Mouse (Mus musculus): ENCODE measurements around the gene Dach1. TPM values are rescaled to one million over a fixed set of nuclear protein-coding genes. Genes with fewer than 3 reads are reported as not detected.

Gene Dach1
- polyA plus RNA-seq, 1 experiment from 2014 or later = 24.8 TPM

GRCm38 (mm10) chr14:98071877-98072276 lies 97.7 kb downstream of the Dach1 start:
- H3K36me3 ChIP-seq (ENCODE audit: control insufficient read depth, insufficient read depth, low read length) = no peaks in the 10 kb centered on the region
- no peaks in the 10 kb centered on the region for H3K9me3 ChIP-seq (ENCODE audit: control insufficient read depth, low read length)
- peaks cover 16% of the 10 kb centered on the region for H3K4me1 ChIP-seq (ENCODE audit: control insufficient read depth, insufficient read depth, low read length)
- H3K27me3 ChIP-seq (ENCODE audit: control insufficient read depth, insufficient read depth, low read length) = no peaks in the 10 kb centered on the region
- H3K27ac ChIP-seq (ENCODE audit: low read depth, low read length) = 0 out of 2 replicates have a peak overlapping the region, but pooled peaks have one; percentile 4
- H3K9ac ChIP-seq (replicated peaks; ENCODE audit: low read depth, low read length) = no peak overlapping the region
- ATAC-seq (ENCODE audit: low read depth) = peak; percentile 62; the same call in 1 of the 2 replicates
- no peak overlapping the region for H3K4me3 ChIP-seq (ENCODE audit: low read depth, low read length)
- H3K4me2 ChIP-seq (ENCODE audit: low read depth, low read length) = no peak overlapping the region
- WGBS = 5% methylated on average over 4 of the region's 4 CpGs

- Histone ChIP-seq H3K27me3 (ENCODE audit: control insufficient read depth, insufficient read depth, low read length) (no peaks in the 10 kb centered on the region), H3K27ac (ENCODE audit: low read depth, low read length) (no peak overlapping the region), H3K9me3 (ENCODE audit: control insufficient read depth, low read length) (no peaks in the 10 kb centered on the region), H3K9ac (replicated peaks; ENCODE audit: low read depth, low read length) (no peak overlapping the region), H3K4me1 (ENCODE audit: control insufficient read depth, insufficient read depth, low read length) (peaks cover 9% of the 10 kb centered on the region), H3K4me3 (ENCODE audit: low read depth, low read length) (no peak overlapping the region), H3K36me3 (ENCODE audit: control insufficient read depth, insufficient read depth, low read length) (no peaks in the 10 kb centered on the region), H3K4me2 (ENCODE audit: low read depth, low read length) (no peak overlapping the region)
- ATAC-seq (ENCODE audit: low read depth) = no peak
- WGBS = 85% methylated on average over 4 of the region's 4 CpGs
Observed at GRCm38 (mm10) chr14:98067273-98067905, 102.2 kb downstream of the Dach1 start.

GRCm38 (mm10) chr14:98064190-98064589 lies 105.4 kb downstream of the Dach1 start:
- WGBS = 24% methylated on average over 2 of the region's 2 CpGs
- no peaks in the 10 kb centered on the region for H3K36me3 ChIP-seq (ENCODE audit: control insufficient read depth, insufficient read depth, low read length)
- no peak overlapping the region for H3K4me2 ChIP-seq (ENCODE audit: low read depth, low read length)
- H3K9ac ChIP-seq (replicated peaks; ENCODE audit: low read depth, low read length) = no peak overlapping the region
- no peak for ATAC-seq (ENCODE audit: low read depth)
- H3K27ac ChIP-seq (ENCODE audit: low read depth, low read length) = no peak overlapping the region
- H3K27me3 ChIP-seq (ENCODE audit: control insufficient read depth, insufficient read depth, low read length) = no peaks in the 10 kb centered on the region
- no peaks in the 10 kb centered on the region for H3K4me1 ChIP-seq (ENCODE audit: control insufficient read depth, insufficient read depth, low read length)
- H3K9me3 ChIP-seq (ENCODE audit: control insufficient read depth, low read length) = no peaks in the 10 kb centered on the region
- no peak overlapping the region for H3K4me3 ChIP-seq (ENCODE audit: low read depth, low read length)

- Histone ChIP-seq H3K4me3 (ENCODE audit: low read depth, low read length) (no peak overlapping the region), H3K27ac (ENCODE audit: low read depth, low read length) (no peak overlapping the region), H3K4me1 (ENCODE audit: control insufficient read depth, insufficient read depth, low read length) (no peaks in the 10 kb centered on the region), H3K36me3 (ENCODE audit: control insufficient read depth, insufficient read depth, low read length) (no peaks in the 10 kb centered on the region), H3K27me3 (ENCODE audit: control insufficient read depth, insufficient read depth, low read length) (no peaks in the 10 kb centered on the region), H3K4me2 (ENCODE audit: low read depth, low read length) (no peak overlapping the region), H3K9me3 (ENCODE audit: control insufficient read depth, low read length) (no peaks in the 10 kb centered on the region), H3K9ac (replicated peaks; ENCODE audit: low read depth, low read length) (no peak overlapping the region)
- no peak for ATAC-seq (ENCODE audit: low read depth)
- 15% methylated on average over 2 of the region's 2 CpGs for WGBS
Observed at GRCm38 (mm10) chr14:98049329-98049728, 120.2 kb downstream of the Dach1 start.

GRCm38 (mm10) chr14:98048403-98048802 lies 121.2 kb downstream of the Dach1 start:
- H3K4me1 ChIP-seq (ENCODE audit: control insufficient read depth, insufficient read depth, low read length) = no peaks in the 10 kb centered on the region
- no peaks in the 10 kb centered on the region for H3K36me3 ChIP-seq (ENCODE audit: control insufficient read depth, insufficient read depth, low read length)
- no peak overlapping the region for H3K4me3 ChIP-seq (ENCODE audit: low read depth, low read length)
- no peaks in the 10 kb centered on the region for H3K9me3 ChIP-seq (ENCODE audit: control insufficient read depth, low read length)
- no peak overlapping the region for H3K4me2 ChIP-seq (ENCODE audit: low read depth, low read length)
- H3K27ac ChIP-seq (ENCODE audit: low read depth, low read length) = no peak overlapping the region
- no peak for ATAC-seq (ENCODE audit: low read depth)
- H3K27me3 ChIP-seq (ENCODE audit: control insufficient read depth, insufficient read depth, low read length) = no peaks in the 10 kb centered on the region
- H3K9ac ChIP-seq (replicated peaks; ENCODE audit: low read depth, low read length) = no peak overlapping the region
- WGBS = 20% methylated on average over 2 of the region's 2 CpGs

GRCm38 (mm10) chr14:98047670-98048069 lies 121.9 kb downstream of the Dach1 start:
- no peaks in the 10 kb centered on the region for H3K4me1 ChIP-seq (ENCODE audit: control insufficient read depth, insufficient read depth, low read length)
- no peaks in the 10 kb centered on the region for H3K9me3 ChIP-seq (ENCODE audit: control insufficient read depth, low read length)
- H3K4me2 ChIP-seq (ENCODE audit: low read depth, low read length) = no peak overlapping the region
- ATAC-seq (ENCODE audit: low read depth) = no peak
- WGBS = 29% methylated on average over 3 of the region's 3 CpGs
- H3K4me3 ChIP-seq (ENCODE audit: low read depth, low read length) = no peak overlapping the region
- no peaks in the 10 kb centered on the region for H3K27me3 ChIP-seq (ENCODE audit: control insufficient read depth, insufficient read depth, low read length)
- H3K9ac ChIP-seq (replicated peaks; ENCODE audit: low read depth, low read length) = no peak overlapping the region
- H3K27ac ChIP-seq (ENCODE audit: low read depth, low read length) = no peak overlapping the region
- no peaks in the 10 kb centered on the region for H3K36me3 ChIP-seq (ENCODE audit: control insufficient read depth, insufficient read depth, low read length)

GRCm38 (mm10) chr14:98046960-98047359 lies 122.6 kb downstream of the Dach1 start:
- H3K36me3 ChIP-seq (ENCODE audit: control insufficient read depth, insufficient read depth, low read length) = no peaks in the 10 kb centered on the region
- no peak overlapping the region for H3K4me2 ChIP-seq (ENCODE audit: low read depth, low read length)
- ATAC-seq (ENCODE audit: low read depth) = peak; percentile 44; the same call in 1 of the 2 replicates
- no peak overlapping the region for H3K9ac ChIP-seq (replicated peaks; ENCODE audit: low read depth, low read length)
- no peaks in the 10 kb centered on the region for H3K9me3 ChIP-seq (ENCODE audit: control insufficient read depth, low read length)
- H3K27ac ChIP-seq (ENCODE audit: low read depth, low read length) = no peak overlapping the region
- H3K4me3 ChIP-seq (ENCODE audit: low read depth, low read length) = no peak overlapping the region
- H3K27me3 ChIP-seq (ENCODE audit: control insufficient read depth, insufficient read depth, low read length) = no peaks in the 10 kb centered on the region
- no peaks in the 10 kb centered on the region for H3K4me1 ChIP-seq (ENCODE audit: control insufficient read depth, insufficient read depth, low read length)

GRCm38 (mm10) chr14:98038524-98038923 lies 131.0 kb downstream of the Dach1 start:
- ATAC-seq (ENCODE audit: low read depth) = no peak
- H3K27me3 ChIP-seq (ENCODE audit: control insufficient read depth, insufficient read depth, low read length) = no peaks in the 10 kb centered on the region
- H3K9me3 ChIP-seq (ENCODE audit: control insufficient read depth, low read length) = no peaks in the 10 kb centered on the region
- no peaks in the 10 kb centered on the region for H3K36me3 ChIP-seq (ENCODE audit: control insufficient read depth, insufficient read depth, low read length)
- H3K9ac ChIP-seq (replicated peaks; ENCODE audit: low read depth, low read length) = no peak overlapping the region
- WGBS = 52% methylated on average over 1 of the region's 1 CpGs
- no peaks in the 10 kb centered on the region for H3K4me1 ChIP-seq (ENCODE audit: control insufficient read depth, insufficient read depth, low read length)
- H3K4me3 ChIP-seq (ENCODE audit: low read depth, low read length) = no peak overlapping the region
- H3K4me2 ChIP-seq (ENCODE audit: low read depth, low read length) = no peak overlapping the region
- no peak overlapping the region for H3K27ac ChIP-seq (ENCODE audit: low read depth, low read length)

- no peak for ATAC-seq (ENCODE audit: low read depth)
- H3K4me2 ChIP-seq (ENCODE audit: low read depth, low read length) = no peak overlapping the region
Observed at GRCm38 (mm10) chr14:98037175-98037574, 132.4 kb downstream of the Dach1 start.

More at GRCm38 (mm10) chr14:98037175-98037574, 132.4 kb downstream of the Dach1 start:
- Histone ChIP-seq H3K4me1 (ENCODE audit: control insufficient read depth, insufficient read depth, low read length) (no peaks in the 10 kb centered on the region), H3K4me3 (ENCODE audit: low read depth, low read length) (no peak overlapping the region), H3K9ac (replicated peaks; ENCODE audit: low read depth, low read length) (no peak overlapping the region), H3K27me3 (ENCODE audit: control insufficient read depth, insufficient read depth, low read length) (no peaks in the 10 kb centered on the region), H3K36me3 (ENCODE audit: control insufficient read depth, insufficient read depth, low read length) (no peaks in the 10 kb centered on the region), H3K27ac (ENCODE audit: low read depth, low read length) (no peak overlapping the region), H3K9me3 (ENCODE audit: control insufficient read depth, low read length) (no peaks in the 10 kb centered on the region)
- WGBS = 10% methylated on average over 3 of the region's 3 CpGs
